Mouse (Mus musculus) urinary bladder, adult 18-20 months (tissue): ENCODE measurements at regions not wholly inside any gene's neighbourhood (a gene's known extent, or its start where the extent isn't known, plus 50 kb on each side); places are given as distances from the start of the nearest gene placed in this dataset.

ENCODE experiments used
- DNase-seq, 2 experiments: peaks; one replicate each; pipeline ENCODE4 v3.0.0; 2022; ENCODE audit warnings: low spot score in 2 of 2, mixed read lengths in 2 of 2

GRCm38 (mm10) chr1:194041393-194042352, 576.3 kb upstream of the Plxna2 start:
- DNase-seq: no peak

- DNase-seq: no peak
These were observed 579.3 kb upstream of the Plxna2 start for GRCm38 (mm10) chr1:194038711-194039110.

- DNase-seq: no peak
These were observed 583.7 kb upstream of the Plxna2 start for GRCm38 (mm10) chr1:194034199-194034883.

GRCm38 (mm10) chr1:194032603-194033002, 585.4 kb upstream of the Plxna2 start:
- DNase-seq: no peak

- no peak for DNase-seq
These were observed 587.3 kb upstream of the Plxna2 start for GRCm38 (mm10) chr1:194030651-194031228.

GRCm38 (mm10) chr1:194026958-194027692, 590.9 kb upstream of the Plxna2 start:
- no peak for DNase-seq

- DNase-seq: no peak
These were observed 591.8 kb upstream of the Plxna2 start for GRCm38 (mm10) chr1:194026213-194026612.

GRCm38 (mm10) chr1:194019282-194019681, 598.7 kb upstream of the Plxna2 start:
- no peak for DNase-seq

GRCm38 (mm10) chr1:193992226-193992625, 622.1 kb upstream of the Camk1g start:
- no peak for DNase-seq

- no peak for DNase-seq
These were observed 620.0 kb upstream of the Camk1g start for GRCm38 (mm10) chr1:193989956-193990675.

GRCm38 (mm10) chr1:193988970-193989904, 619.1 kb upstream of the Camk1g start:
- DNase-seq: no peak

- DNase-seq: no peak
These were observed 610.5 kb upstream of the Camk1g start for GRCm38 (mm10) chr1:193980571-193980970.

- DNase-seq: no peak
These were observed 601.4 kb upstream of the Camk1g start for GRCm38 (mm10) chr1:193971537-193971936.

- DNase-seq: no peak
These were observed 599.3 kb upstream of the Camk1g start for GRCm38 (mm10) chr1:193969264-193969908.

GRCm38 (mm10) chr1:193967957-193968926, 598.1 kb upstream of the Camk1g start:
- DNase-seq: no peak

GRCm38 (mm10) chr1:193966652-193967555, 596.8 kb upstream of the Camk1g start:
- DNase-seq: no peak

GRCm38 (mm10) chr1:193965278-193965677, 595.2 kb upstream of the Camk1g start:
- no peak for DNase-seq
